9 mouse cellular contexts compared by ENCODE assay signal in genomic region chr2:75701207-75701606, GRCm38 (mm10). TPM values are rescaled to one million over a fixed set of nuclear protein-coding genes. Genes with fewer than 3 reads are reported as not detected.
DNase-seq lines count a peak whose midpoint lies in the region; ATAC-seq and TF ChIP-seq lines count a peak whose summit lies in the region.
"Had no signal": no experiment of that assay in that cellular context is flagged by ENCODE, and none has a peak within 500 bp of the region (broad histone marks: within the 10 kb centered on the region; RNA-seq: fewer than 3 reads in every experiment).

No protein-coding gene starts in this region.

- intact Hi-C loops in heart, postnatal 36 days (cut with DNase I): loop anchor here (5.0 kb wide), 1 partner anchor 281 kb away; the partner anchor contains the start of gene Ttc30a1

- peak overlapping the region; percentile 2; the same call in 1 of the 2 replicates for H3K4me3 ChIP-seq in heart, embryonic 10.5 days
- peak overlapping the region; percentile 98 for H3K4me3 ChIP-seq in lung, postnatal 0 days (ENCODE audit: low read depth, low read length)
- H3K4me3 ChIP-seq in limb, embryonic 14.5 days (replicated peaks; ENCODE audit: low read length): no peak overlapping the region
- H3K4me3 ChIP-seq: hindbrain, embryonic 15.5 days had no signal

- WGBS in heart, embryonic 10.5 days: 61% methylated on average over 3 of the region's 3 CpGs
- 34% methylated on average over 3 of the region's 3 CpGs for WGBS in lung, postnatal 0 days
- WGBS in limb, embryonic 14.5 days: 55% methylated on average over 3 of the region's 3 CpGs

- no peak for TF ChIP-seq CTCF in lung, postnatal 0 days (IDR thresholded peaks at IDR 0.05)

- no peaks in the 10 kb centered on the region for H3K27me3 ChIP-seq in heart, embryonic 10.5 days (ENCODE audit: insufficient read depth, poor library complexity, severe bottlenecking)
- no peaks in the 10 kb centered on the region for H3K27me3 ChIP-seq in lung, postnatal 0 days (replicated peaks; ENCODE audit: insufficient read depth, low read length)
- no peaks in the 10 kb centered on the region for H3K27me3 ChIP-seq in limb, embryonic 14.5 days (ENCODE audit: control insufficient read depth, insufficient read depth, low read length)
- H3K27me3 ChIP-seq: hindbrain, embryonic 15.5 days had no signal

- no peaks in the 10 kb centered on the region for H3K9me3 ChIP-seq in heart, embryonic 10.5 days
- H3K9me3 ChIP-seq in lung, postnatal 0 days (ENCODE audit: low read length): no peaks in the 10 kb centered on the region
- H3K9me3 ChIP-seq in limb, embryonic 14.5 days (ENCODE audit: control insufficient read depth, low read length): no peaks in the 10 kb centered on the region
- H3K9me3 ChIP-seq: hindbrain, embryonic 15.5 days had no signal

- H3K9ac ChIP-seq in lung, postnatal 0 days (replicated peaks; ENCODE audit: low read depth): 0 out of 2 replicates have a peak overlapping the region, but pooled peaks have one; percentile 27
- H3K9ac ChIP-seq in limb, embryonic 14.5 days (ENCODE audit: low read depth, low read length, severe bottlenecking): no peak overlapping the region
- H3K9ac ChIP-seq: hindbrain, embryonic 15.5 days had no signal

- H3K4me2 ChIP-seq in lung, postnatal 0 days (replicated peaks; ENCODE audit: low read depth, low read length): peak overlapping the region; percentile 70
- 0 out of 2 replicates have a peak overlapping the region, but pooled peaks have one; percentile 5 for H3K4me2 ChIP-seq in limb, embryonic 14.5 days (replicated peaks; ENCODE audit: low read depth, low read length, severe bottlenecking)

- H3K4me1 ChIP-seq in heart, embryonic 10.5 days: peaks cover 70% of the 10 kb centered on the region
- peaks cover 14% of the 10 kb centered on the region for H3K4me1 ChIP-seq in lung, postnatal 0 days (ENCODE audit: insufficient read depth, low read depth, low read length)
- peaks cover 26% of the 10 kb centered on the region for H3K4me1 ChIP-seq in limb, embryonic 14.5 days (ENCODE audit: control insufficient read depth, insufficient read depth, low read length)

- ATAC-seq in lung, postnatal 0 days: no peak
- ATAC-seq in limb, embryonic 14.5 days (ENCODE audit: low FRiP score, low read depth): no peak

- DNase-seq in heart, embryonic 10.5 days (ENCODE audit: low spot score): no peak
- no peak for DNase-seq in heart, postnatal 36 days
- DNase-seq in lung, postnatal 0 days (ENCODE audit: low spot score): no peak
- DNase-seq in lung, postnatal 36 days: no peak
- no peak for DNase-seq in limb, embryonic 14.5 days (ENCODE audit: low spot score)
- DNase-seq in cerebellum, postnatal 25 days: no peak
- no peak for DNase-seq in urinary bladder, postnatal 25 days (ENCODE audit: low spot score)
- no peak for DNase-seq in cerebellum, adult 18-20 months

- no peak for TF ChIP-seq EP300 in lung, postnatal 0 days (IDR thresholded peaks at IDR 0.05)

- no peak for TF ChIP-seq POLR2A in limb, embryonic 14.5 days (IDR thresholded peaks at IDR 0.05; ENCODE audit: borderline replicate concordance, extremely low read depth, insufficient read depth, insufficient read length)

- H3K27ac ChIP-seq in heart, embryonic 10.5 days: no peak overlapping the region
- H3K27ac ChIP-seq in lung, postnatal 0 days (ENCODE audit: low read length): peak overlapping the region; percentile 100
- no peak overlapping the region for H3K27ac ChIP-seq in limb, embryonic 14.5 days (replicated peaks; ENCODE audit: low read depth, low read length)
- H3K27ac ChIP-seq: hindbrain, embryonic 15.5 days had no signal

- no peaks in the 10 kb centered on the region for H3K36me3 ChIP-seq in heart, embryonic 10.5 days
- peaks cover 4% of the 10 kb centered on the region; the same call in 1 of the 2 replicates for H3K36me3 ChIP-seq in lung, postnatal 0 days (ENCODE audit: insufficient read depth, low read length)
- H3K36me3 ChIP-seq in limb, embryonic 14.5 days (ENCODE audit: control insufficient read depth, insufficient read depth, low read length): no peaks in the 10 kb centered on the region
- H3K36me3 ChIP-seq: hindbrain, embryonic 15.5 days had no signal

RNA-seq across cellular contexts. Expression of gene Nfe2l2, which starts 3.2 kb away (rescaled TPM):
- polyA plus RNA-seq in heart, embryonic 10.5 days (2016; fragmentation: Nextera tagmentation; extraction: Ambion mirVana): 42.8 and 45.0 TPM in 2 replicates
- total RNA-seq in heart, postnatal 36 days (2021): 10 to 100 TPM; 66.7 to 70.2 TPM
- 116 and 151 TPM in 2 replicates for polyA plus RNA-seq in lung, postnatal 0 days (2015; fragmentation: Nextera tagmentation; extraction: Ambion mirVana)
- polyA plus RNA-seq in limb, embryonic 14.5 days (2012; rRNA removed): 28.3 and 32.5 TPM in 2 replicates
- polyA plus RNA-seq in limb, embryonic 14.5 days (2014; fragmentation: Nextera tagmentation; extraction: Ambion mirVana): 37.4 and 37.6 TPM in 2 replicates

RNA-seq across cellular contexts. Expression of gene Hnrnpa3, which starts 42.1 kb away (rescaled TPM):
- polyA plus RNA-seq in heart, embryonic 10.5 days (2016; fragmentation: Nextera tagmentation; extraction: Ambion mirVana): 188 and 209 TPM in 2 replicates
- total RNA-seq in heart, postnatal 36 days (2021): 100 to 1,000 TPM; 137 to 165 TPM
- 114 and 129 TPM in 2 replicates for polyA plus RNA-seq in lung, postnatal 0 days (2015; fragmentation: Nextera tagmentation; extraction: Ambion mirVana)
- 352 and 733 TPM in 2 replicates for polyA plus RNA-seq in limb, embryonic 14.5 days (2012; rRNA removed)
- polyA plus RNA-seq in limb, embryonic 14.5 days (2014; fragmentation: Nextera tagmentation; extraction: Ambion mirVana): 231 and 233 TPM in 2 replicates
